Mouse (Mus musculus): Measurements from ENCODE around the gene Slc2a13.
A peak's percentile ranks its signal among the peaks of the same experiment; 100 is the strongest.

Gene Slc2a13

GRCm38 (mm10) chr15:91374441-91374840 is 198.6 kb downstream of the Slc2a13 start:
- DNase-seq (ENCODE audit: low spot score in 2 of 2), result no peak

- peak; percentile 52 to 55 for DNase-seq (ENCODE audit: low spot score in 2 of 2)
Measured at GRCm38 (mm10) chr15:91373203-91373584, 199.9 kb downstream of the Slc2a13 start.

- no peak for DNase-seq (ENCODE audit: low spot score in 2 of 2)
Measured at GRCm38 (mm10) chr15:91372464-91373202, 200.4 kb downstream of the Slc2a13 start.

GRCm38 (mm10) chr15:91371859-91372394 is 201.1 kb downstream of the Slc2a13 start:
- no peak for DNase-seq (ENCODE audit: low spot score in 2 of 2)

GRCm38 (mm10) chr15:91369736-91370449 is 203.2 kb downstream of the Slc2a13 start:
- no peak for DNase-seq (ENCODE audit: low spot score in 2 of 2)

GRCm38 (mm10) chr15:91360495-91360894 is 212.6 kb downstream of the Slc2a13 start:
- no peak for DNase-seq (ENCODE audit: low spot score in 2 of 2)

GRCm38 (mm10) chr15:91351006-91351405 is 222.1 kb downstream of the Slc2a13 start:
- DNase-seq (ENCODE audit: low spot score in 2 of 2), result no peak

GRCm38 (mm10) chr15:91338350-91338749 is 234.7 kb downstream of the Slc2a13 start:
- no peak for DNase-seq (ENCODE audit: low spot score in 2 of 2)

GRCm38 (mm10) chr15:91334416-91334900 is 238.6 kb downstream of the Slc2a13 start:
- no peak for DNase-seq (ENCODE audit: low spot score in 2 of 2)

GRCm38 (mm10) chr15:91327748-91328147 is 245.3 kb downstream of the Slc2a13 start:
- no peak for DNase-seq (ENCODE audit: low spot score in 2 of 2)

GRCm38 (mm10) chr15:91327023-91327422 is 246.0 kb downstream of the Slc2a13 start:
- DNase-seq (ENCODE audit: low spot score in 2 of 2), result no peak

GRCm38 (mm10) chr15:91319376-91319775 is 253.7 kb downstream of the Slc2a13 start:
- no peak for DNase-seq (ENCODE audit: low spot score in 2 of 2)

GRCm38 (mm10) chr15:91316964-91317363 is 256.1 kb downstream of the Slc2a13 start:
- DNase-seq (ENCODE audit: low spot score in 2 of 2), result no peak

- no peak for DNase-seq (ENCODE audit: low spot score in 2 of 2)
Measured at GRCm38 (mm10) chr15:91314402-91315318, 258.4 kb downstream of the Slc2a13 start.

- DNase-seq (ENCODE audit: low spot score in 2 of 2), result peak in 1 of 2 experiments; percentile 45
Measured at GRCm38 (mm10) chr15:91304296-91304852, 268.7 kb downstream of the Slc2a13 start.

GRCm38 (mm10) chr15:91301366-91301765 is 271.7 kb downstream of the Slc2a13 start:
- DNase-seq (ENCODE audit: low spot score in 2 of 2), result peak; percentile 68 to 87

GRCm38 (mm10) chr15:91299319-91299835 is 273.7 kb downstream of the Slc2a13 start:
- no peak for DNase-seq (ENCODE audit: low spot score in 2 of 2)

- DNase-seq (ENCODE audit: low spot score in 2 of 2), result no peak
Measured at GRCm38 (mm10) chr15:91283418-91283817, 289.6 kb downstream of the Slc2a13 start.

GRCm38 (mm10) chr15:91282822-91283221 is 290.2 kb downstream of the Slc2a13 start:
- no peak for DNase-seq (ENCODE audit: low spot score in 2 of 2)

GRCm38 (mm10) chr15:91281521-91281920 is 291.5 kb downstream of the Slc2a13 start:
- DNase-seq (ENCODE audit: low spot score in 2 of 2), result no peak

- DNase-seq (ENCODE audit: low spot score in 2 of 2), result no peak
Measured at GRCm38 (mm10) chr15:91279571-91279970, 293.5 kb downstream of the Slc2a13 start.
